Mouse (Mus musculus): Measurements from ENCODE around the gene Popdc3.
"Not testable (repeated sequence)": the region's sequence is repeated elsewhere in the genome, so short reads cannot be mapped to it uniquely, and the experiment has no call there.

Gene Popdc3

GRCm38 (mm10) chr10:45318922-45319321 is 141.0 kb downstream of the Popdc3 start:
- DNase-seq = no peak

- DNase-seq = no peak
Observed at GRCm38 (mm10) chr10:45320296-45320695, 142.4 kb downstream of the Popdc3 start.

- DNase-seq = no peak
Observed at GRCm38 (mm10) chr10:45324159-45324558, 146.3 kb downstream of the Popdc3 start.

GRCm38 (mm10) chr10:45328196-45329000 is 150.5 kb downstream of the Popdc3 start:
- DNase-seq = no peak

GRCm38 (mm10) chr10:45334925-45335324 is 157.0 kb downstream of the Popdc3 start:
- DNase-seq = no peak

GRCm38 (mm10) chr10:45335434-45336422 is 157.8 kb downstream of the Popdc3 start, which contains the start of gene Bves:
Gene Bves, plus strand, starts transcription at chr10:45335772.
- DNase-seq = peak; percentile 55 to 66

GRCm38 (mm10) chr10:45339106-45339505 is 161.2 kb downstream of the Popdc3 start:
- DNase-seq = no peak

GRCm38 (mm10) chr10:45344381-45344780 is 166.5 kb downstream of the Popdc3 start:
- no peak for DNase-seq

GRCm38 (mm10) chr10:45345217-45345616 is 167.3 kb downstream of the Popdc3 start:
- DNase-seq = no peak

GRCm38 (mm10) chr10:45348143-45348542 is 170.2 kb downstream of the Popdc3 start:
- DNase-seq = not testable (repeated sequence)

GRCm38 (mm10) chr10:45356091-45356490 is 178.2 kb downstream of the Popdc3 start:
- no peak for DNase-seq

GRCm38 (mm10) chr10:45363396-45363795 is 185.5 kb downstream of the Popdc3 start:
- DNase-seq = no peak

- no peak for DNase-seq
Observed at GRCm38 (mm10) chr10:45366987-45367705, 189.2 kb downstream of the Popdc3 start.
